Mouse (Mus musculus): ENCODE data around the gene Col25a1. TPM values are rescaled to one million over a fixed set of nuclear protein-coding genes. Genes with fewer than 3 reads are reported as not detected.

Gene Col25a1
- polyA plus RNA-seq, 1 experiment from 2014 or later: 4.7 TPM

DNA sequence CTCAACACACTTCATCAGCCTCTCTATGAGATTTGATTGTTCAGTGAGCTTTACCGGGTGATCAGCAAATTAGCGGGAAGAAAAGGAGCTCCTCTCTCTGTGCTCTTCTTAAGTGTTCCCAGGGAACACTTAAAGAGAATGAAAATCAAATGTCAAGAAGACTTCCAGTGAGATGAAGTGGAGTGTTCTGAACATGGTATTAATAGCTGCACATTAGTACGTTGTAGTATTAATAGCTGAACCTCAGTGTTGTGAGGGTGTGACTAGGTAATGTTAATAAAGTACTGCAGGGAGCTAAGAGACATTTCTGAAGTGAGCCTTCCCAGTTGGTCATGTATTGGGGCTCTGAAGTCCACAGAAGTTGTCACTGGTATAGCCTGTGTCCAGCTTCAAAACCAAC, 139.2 kb downstream of the Col25a1 start:
- H3K4me3 ChIP-seq (ENCODE audit: low read depth, low read length): no peak overlapping the region
- no peaks in the 10 kb centered on the region for H3K36me3 ChIP-seq (ENCODE audit: control insufficient read depth, insufficient read depth, low read length)
- no peaks in the 10 kb centered on the region for H3K4me1 ChIP-seq (replicated peaks; ENCODE audit: control insufficient read depth, insufficient read depth, low read length)
- no peak for ATAC-seq (replicated peaks; ENCODE audit: low FRiP score, low TSS enrichment, low read depth)
- WGBS: 86% methylated on average over 3 of the region's 3 CpGs
- no peaks in the 10 kb centered on the region for H3K27me3 ChIP-seq (replicated peaks; ENCODE audit: control insufficient read depth, insufficient read depth, low read length)
- peaks cover 13% of the 10 kb centered on the region for H3K9me3 ChIP-seq (ENCODE audit: control insufficient read depth, low read length)
- H3K4me2 ChIP-seq (ENCODE audit: low read length): no peak overlapping the region
- H3K9ac ChIP-seq (ENCODE audit: low read length): no peak overlapping the region
- no peak overlapping the region for H3K27ac ChIP-seq (ENCODE audit: low read depth)
- DNase-seq (ENCODE audit: low spot score): no peak

DNA sequence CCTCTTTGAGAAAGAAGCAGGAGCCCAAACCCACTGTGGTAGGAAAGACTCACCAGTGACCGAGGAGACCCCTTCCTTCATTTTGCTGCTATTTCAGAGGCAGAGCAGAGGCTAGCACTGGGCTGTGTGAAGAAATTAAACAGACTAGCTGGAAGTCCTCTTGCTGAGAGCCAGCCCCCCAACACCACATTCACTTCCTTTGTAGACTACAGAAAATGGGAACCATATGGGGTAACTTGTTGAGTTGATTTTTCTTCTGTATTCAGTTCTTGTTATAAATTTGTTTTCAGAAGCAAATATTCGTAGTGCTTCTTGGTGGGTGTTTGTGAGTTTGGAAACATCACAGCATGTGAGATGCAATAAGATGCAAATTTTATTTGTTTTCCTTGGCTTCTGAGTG, 142.6 kb downstream of the Col25a1 start:
- Histone ChIP-seq H3K27ac (ENCODE audit: low read depth) (no peak overlapping the region), H3K27me3 (replicated peaks; ENCODE audit: control insufficient read depth, insufficient read depth, low read length) (no peaks in the 10 kb centered on the region), H3K9me3 (ENCODE audit: control insufficient read depth, low read length) (peaks cover 13% of the 10 kb centered on the region), H3K4me3 (ENCODE audit: low read depth, low read length) (no peak overlapping the region), H3K36me3 (ENCODE audit: control insufficient read depth, insufficient read depth, low read length) (no peaks in the 10 kb centered on the region), H3K9ac (ENCODE audit: low read length) (no peak overlapping the region), H3K4me2 (ENCODE audit: low read length) (no peak overlapping the region), H3K4me1 (replicated peaks; ENCODE audit: control insufficient read depth, insufficient read depth, low read length) (no peaks in the 10 kb centered on the region)
- WGBS: 92% methylated on average over 2 of the region's 2 CpGs
- no peak for DNase-seq (ENCODE audit: low spot score)
- no peak for ATAC-seq (replicated peaks; ENCODE audit: low FRiP score, low TSS enrichment, low read depth)

DNA sequence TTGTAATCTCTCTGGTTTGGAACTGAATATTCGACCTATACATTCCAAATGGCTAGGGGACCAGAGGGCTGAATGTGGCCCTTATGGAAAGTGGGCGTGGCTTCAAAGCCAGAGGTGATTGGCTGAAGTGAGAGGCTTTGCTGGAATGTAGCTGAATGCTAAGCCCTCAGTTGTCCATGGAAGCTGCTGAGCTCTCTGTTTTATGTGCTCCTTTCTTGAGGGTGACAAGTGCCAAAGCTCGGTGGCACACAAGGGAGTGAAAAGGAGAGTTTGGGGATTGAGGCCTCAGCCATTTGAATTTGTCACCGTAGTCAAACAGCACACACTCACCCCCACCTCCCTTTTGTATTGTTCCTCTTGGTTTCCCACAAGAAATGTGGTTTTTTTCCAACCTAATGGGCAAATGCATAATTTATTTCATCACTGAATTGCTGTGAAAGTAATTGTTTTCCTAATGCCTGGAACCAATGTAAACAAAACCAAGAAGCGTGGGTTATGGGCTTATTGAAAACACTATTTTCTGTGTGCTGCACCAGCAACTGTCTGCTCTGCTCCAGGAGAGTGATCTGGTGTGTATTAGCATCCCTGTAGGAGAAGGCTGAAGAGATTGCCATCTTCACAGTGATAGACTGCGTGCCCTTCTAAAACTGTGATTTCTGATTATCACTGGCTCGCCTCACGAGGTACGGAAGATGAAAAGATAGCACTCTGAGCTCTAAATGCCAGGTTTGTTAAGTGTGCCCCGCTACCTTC, 147.2 kb downstream of the Col25a1 start:
- Histone ChIP-seq H3K36me3 (ENCODE audit: control insufficient read depth, insufficient read depth, low read length) (no peaks in the 10 kb centered on the region), H3K27ac (ENCODE audit: low read depth) (no peak overlapping the region), H3K4me3 (ENCODE audit: low read depth, low read length) (no peak overlapping the region), H3K9me3 (ENCODE audit: control insufficient read depth, low read length) (peaks cover 8% of the 10 kb centered on the region), H3K4me1 (replicated peaks; ENCODE audit: control insufficient read depth, insufficient read depth, low read length) (peaks cover 8% of the 10 kb centered on the region; the same call in 1 of the 2 replicates), H3K9ac (ENCODE audit: low read length) (no peak overlapping the region), H3K27me3 (replicated peaks; ENCODE audit: control insufficient read depth, insufficient read depth, low read length) (no peaks in the 10 kb centered on the region), H3K4me2 (ENCODE audit: low read length) (no peak overlapping the region)
- DNase-seq (ENCODE audit: low spot score) (no peak), ATAC-seq (replicated peaks; ENCODE audit: low FRiP score, low TSS enrichment, low read depth) (no peak)
- 75% methylated on average over 10 of the region's 10 CpGs for WGBS

DNA sequence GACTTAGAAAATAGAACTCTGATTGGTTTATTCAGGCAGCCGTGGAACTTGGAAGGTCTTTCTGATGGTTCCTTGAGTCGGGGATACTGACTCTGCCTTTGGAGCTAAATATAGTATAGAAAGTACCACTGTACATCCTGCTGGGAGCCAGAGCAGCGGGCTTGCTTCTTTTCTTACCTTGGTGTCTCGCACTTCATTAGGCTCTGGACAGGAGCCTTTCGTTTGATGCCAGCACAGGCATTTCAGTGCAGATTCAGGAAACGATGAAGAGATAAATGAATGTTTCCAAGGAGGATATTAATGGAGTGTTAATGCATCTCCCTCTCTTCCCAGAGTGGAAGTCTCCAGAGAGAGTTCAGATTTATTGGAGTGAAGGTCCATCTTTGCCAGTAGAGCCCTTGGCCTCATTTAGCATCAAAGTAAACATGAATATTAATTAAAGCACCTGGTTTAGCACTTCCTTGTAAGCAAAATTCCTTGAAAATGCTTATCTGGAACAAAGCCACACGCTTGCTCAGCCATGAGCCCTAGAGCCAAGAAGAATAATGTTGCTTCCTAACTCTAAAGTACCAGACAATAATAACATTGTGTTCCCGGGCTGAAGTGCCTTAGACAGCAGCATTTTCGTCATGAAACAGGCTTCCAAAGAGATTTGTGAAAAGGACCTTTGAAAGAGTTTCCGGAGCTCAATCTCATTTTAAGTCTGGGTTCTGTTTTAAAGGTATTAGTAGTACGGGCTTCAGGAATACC, 151.9 kb downstream of the Col25a1 start:
- Histone ChIP-seq H3K9me3 (ENCODE audit: control insufficient read depth, low read length) (no peaks in the 10 kb centered on the region), H3K4me3 (ENCODE audit: low read depth, low read length) (no peak overlapping the region), H3K4me1 (replicated peaks; ENCODE audit: control insufficient read depth, insufficient read depth, low read length) (peaks cover 8% of the 10 kb centered on the region; the same call in 1 of the 2 replicates), H3K4me2 (ENCODE audit: low read length) (no peak overlapping the region), H3K9ac (ENCODE audit: low read length) (no peak overlapping the region), H3K27ac (ENCODE audit: low read depth) (no peak overlapping the region), H3K36me3 (ENCODE audit: control insufficient read depth, insufficient read depth, low read length) (no peaks in the 10 kb centered on the region), H3K27me3 (replicated peaks; ENCODE audit: control insufficient read depth, insufficient read depth, low read length) (no peaks in the 10 kb centered on the region)
- ATAC-seq (replicated peaks; ENCODE audit: low FRiP score, low TSS enrichment, low read depth) (no peak), DNase-seq (ENCODE audit: low spot score) (no peak)
- WGBS: 56% methylated on average over 11 of the region's 11 CpGs

DNA sequence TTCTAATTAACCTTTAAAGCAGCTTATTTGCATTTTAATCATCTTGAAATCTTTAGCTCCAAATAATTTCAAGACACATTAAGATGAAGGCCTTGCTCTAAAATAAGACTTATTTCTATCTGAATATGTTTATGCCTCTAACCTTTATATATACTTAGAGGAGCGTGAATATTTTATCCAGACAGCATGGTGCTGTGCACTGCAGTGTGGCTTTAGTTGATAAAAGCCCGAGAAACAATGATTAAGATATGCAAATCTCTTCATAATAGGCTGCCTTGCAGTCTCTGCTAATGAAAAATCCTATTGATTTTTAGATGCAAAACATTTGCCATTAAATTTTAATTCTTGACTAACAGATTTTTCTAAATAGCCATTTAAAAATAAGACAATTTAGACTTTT, 156.8 kb downstream of the Col25a1 start:
- Histone ChIP-seq H3K4me1 (replicated peaks; ENCODE audit: control insufficient read depth, insufficient read depth, low read length) (peaks cover 4% of the 10 kb centered on the region; the same call in 1 of the 2 replicates), H3K27ac (ENCODE audit: low read depth) (no peak overlapping the region), H3K36me3 (ENCODE audit: control insufficient read depth, insufficient read depth, low read length) (no peaks in the 10 kb centered on the region), H3K27me3 (replicated peaks; ENCODE audit: control insufficient read depth, insufficient read depth, low read length) (no peaks in the 10 kb centered on the region), H3K4me2 (ENCODE audit: low read length) (no peak overlapping the region), H3K4me3 (ENCODE audit: low read depth, low read length) (no peak overlapping the region), H3K9me3 (ENCODE audit: control insufficient read depth, low read length) (no peaks in the 10 kb centered on the region), H3K9ac (ENCODE audit: low read length) (no peak overlapping the region)
- ATAC-seq (replicated peaks; ENCODE audit: low FRiP score, low TSS enrichment, low read depth): no peak
- no peak for DNase-seq (ENCODE audit: low spot score)
- 81% methylated on average over 2 of the region's 2 CpGs for WGBS

DNA sequence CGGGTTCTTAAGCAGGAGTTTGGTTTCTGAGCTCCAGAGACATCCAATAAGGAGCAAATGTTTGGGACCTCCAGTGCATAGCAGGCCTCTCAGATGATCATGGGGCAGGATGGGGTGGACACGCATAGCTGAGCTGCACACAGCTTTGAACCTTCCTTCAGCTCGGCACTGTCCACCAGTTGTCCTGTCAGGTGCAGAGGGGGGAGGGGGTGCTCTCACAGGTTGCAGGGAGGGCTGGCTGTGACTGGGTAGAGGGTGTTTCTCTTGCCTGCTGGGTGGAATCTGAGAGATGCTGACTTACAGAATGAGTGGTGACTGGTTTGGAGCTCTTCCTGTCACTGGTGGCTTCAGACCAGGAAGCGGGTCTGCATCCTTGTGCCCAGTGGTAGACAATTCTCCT, 157.5 kb downstream of the Col25a1 start:
- DNase-seq (ENCODE audit: low spot score): no peak
- WGBS: 77% methylated on average over 4 of the region's 4 CpGs
- ATAC-seq (replicated peaks; ENCODE audit: low FRiP score, low TSS enrichment, low read depth): no peak
- H3K36me3 ChIP-seq (ENCODE audit: control insufficient read depth, insufficient read depth, low read length): no peaks in the 10 kb centered on the region
- H3K27me3 ChIP-seq (replicated peaks; ENCODE audit: control insufficient read depth, insufficient read depth, low read length): no peaks in the 10 kb centered on the region
- H3K4me3 ChIP-seq (ENCODE audit: low read depth, low read length): no peak overlapping the region
- H3K4me2 ChIP-seq (ENCODE audit: low read length): no peak overlapping the region
- no peaks in the 10 kb centered on the region for H3K4me1 ChIP-seq (replicated peaks; ENCODE audit: control insufficient read depth, insufficient read depth, low read length)
- H3K9me3 ChIP-seq (ENCODE audit: control insufficient read depth, low read length): no peaks in the 10 kb centered on the region
- no peak overlapping the region for H3K27ac ChIP-seq (ENCODE audit: low read depth)
- H3K9ac ChIP-seq (ENCODE audit: low read length): no peak overlapping the region

DNA sequence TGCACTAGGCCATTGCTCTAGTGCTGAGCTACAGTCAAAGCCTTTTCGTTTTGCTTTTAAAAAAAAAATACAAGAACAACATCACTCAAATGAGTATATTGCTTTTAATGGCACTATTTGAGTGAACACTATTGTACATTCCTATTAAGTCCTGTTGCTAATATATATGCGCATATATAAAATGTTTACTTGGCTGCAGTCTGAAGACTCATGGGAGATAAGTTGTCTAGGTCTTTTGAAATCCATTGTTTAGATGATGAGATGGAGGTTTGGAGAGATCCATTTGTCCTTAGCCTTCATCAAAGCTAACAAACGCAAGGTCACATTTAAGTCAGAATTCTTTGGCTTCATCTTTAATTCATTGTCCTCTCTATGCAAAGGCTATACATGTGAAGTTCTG, 157.9 kb downstream of the Col25a1 start:
- 93% methylated on average over 3 of the region's 3 CpGs for WGBS
- H3K4me1 ChIP-seq (replicated peaks; ENCODE audit: control insufficient read depth, insufficient read depth, low read length): no peaks in the 10 kb centered on the region
- DNase-seq (ENCODE audit: low spot score) (no peak), ATAC-seq (replicated peaks; ENCODE audit: low FRiP score, low TSS enrichment, low read depth) (no peak)
- H3K4me2 ChIP-seq (ENCODE audit: low read length): no peak overlapping the region
- no peaks in the 10 kb centered on the region for H3K36me3 ChIP-seq (ENCODE audit: control insufficient read depth, insufficient read depth, low read length)
- no peaks in the 10 kb centered on the region for H3K27me3 ChIP-seq (replicated peaks; ENCODE audit: control insufficient read depth, insufficient read depth, low read length)
- no peak overlapping the region for H3K9ac ChIP-seq (ENCODE audit: low read length)
- no peaks in the 10 kb centered on the region for H3K9me3 ChIP-seq (ENCODE audit: control insufficient read depth, low read length)
- H3K4me3 ChIP-seq (ENCODE audit: low read depth, low read length): no peak overlapping the region
- no peak overlapping the region for H3K27ac ChIP-seq (ENCODE audit: low read depth)

DNA sequence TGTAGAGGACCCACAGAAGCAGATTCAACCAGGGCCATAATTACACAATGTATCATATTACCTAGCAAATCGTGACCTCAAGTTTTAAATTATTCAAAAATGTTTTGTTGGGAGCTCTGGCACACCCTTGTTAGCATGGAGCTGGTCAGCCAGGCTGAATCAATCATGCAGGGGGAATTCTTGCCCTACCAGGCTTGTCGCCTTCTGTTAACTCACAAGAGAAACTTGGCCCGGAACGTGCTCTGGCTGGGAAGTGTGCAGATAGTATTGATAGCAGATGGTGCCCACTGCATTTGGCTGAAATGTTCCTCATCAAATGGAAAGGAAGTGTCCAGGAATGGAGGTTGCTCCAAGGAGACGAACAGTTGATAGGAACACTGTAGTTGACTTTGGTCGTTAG, 158.9 kb downstream of the Col25a1 start:
- Histone ChIP-seq H3K4me1 (replicated peaks; ENCODE audit: control insufficient read depth, insufficient read depth, low read length) (no peaks in the 10 kb centered on the region), H3K9ac (ENCODE audit: low read length) (no peak overlapping the region), H3K36me3 (ENCODE audit: control insufficient read depth, insufficient read depth, low read length) (no peaks in the 10 kb centered on the region), H3K9me3 (ENCODE audit: control insufficient read depth, low read length) (no peaks in the 10 kb centered on the region), H3K27me3 (replicated peaks; ENCODE audit: control insufficient read depth, insufficient read depth, low read length) (no peaks in the 10 kb centered on the region), H3K4me3 (ENCODE audit: low read depth, low read length) (no peak overlapping the region), H3K4me2 (ENCODE audit: low read length) (no peak overlapping the region), H3K27ac (ENCODE audit: low read depth) (no peak overlapping the region)
- DNase-seq (ENCODE audit: low spot score): no peak
- no peak for ATAC-seq (replicated peaks; ENCODE audit: low FRiP score, low TSS enrichment, low read depth)
- 73% methylated on average over 6 of the region's 6 CpGs for WGBS

DNA sequence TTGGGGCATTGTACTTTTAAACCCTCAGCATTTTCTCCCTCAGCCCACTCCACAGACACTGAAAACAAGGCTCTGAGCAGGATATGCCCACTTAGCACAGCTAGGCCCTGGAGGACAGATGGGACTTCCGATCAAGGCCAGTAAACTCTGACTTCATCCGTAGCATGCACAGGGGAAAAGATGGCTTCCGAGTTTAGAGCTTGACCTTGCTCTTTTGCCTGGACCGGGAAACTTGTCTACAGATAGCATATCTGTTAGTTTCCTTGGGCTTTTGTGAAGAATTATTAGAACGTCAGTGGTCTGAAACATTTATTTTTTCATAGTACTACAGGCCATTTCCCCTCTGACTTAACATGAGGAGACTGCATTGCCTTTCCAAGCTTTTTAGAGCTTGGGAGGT, 159.4 kb downstream of the Col25a1 start:
- Histone ChIP-seq H3K9me3 (ENCODE audit: control insufficient read depth, low read length) (no peaks in the 10 kb centered on the region), H3K27ac (ENCODE audit: low read depth) (no peak overlapping the region), H3K36me3 (ENCODE audit: control insufficient read depth, insufficient read depth, low read length) (no peaks in the 10 kb centered on the region), H3K4me2 (ENCODE audit: low read length) (no peak overlapping the region), H3K9ac (ENCODE audit: low read length) (no peak overlapping the region), H3K4me3 (ENCODE audit: low read depth, low read length) (no peak overlapping the region), H3K27me3 (replicated peaks; ENCODE audit: control insufficient read depth, insufficient read depth, low read length) (no peaks in the 10 kb centered on the region), H3K4me1 (replicated peaks; ENCODE audit: control insufficient read depth, insufficient read depth, low read length) (no peaks in the 10 kb centered on the region)
- ATAC-seq (replicated peaks; ENCODE audit: low FRiP score, low TSS enrichment, low read depth) (no peak), DNase-seq (ENCODE audit: low spot score) (no peak)
- WGBS: 91% methylated on average over 5 of the region's 5 CpGs
